Mouse (Mus musculus): ENCODE data around the gene Fchsd2. TPM values are rescaled to one million over a fixed set of nuclear protein-coding genes. Genes with fewer than 3 reads are reported as not detected.

The Fchsd2 gene
- 1 to 10 TPM; 6.7 to 7.4 TPM for total RNA-seq (2021)
- long read RNA-seq, experiment 1, partial matches to known transcripts, result 0 of 1 reads
- long read RNA-seq, experiment 1, other reads (novel, unspliced or antisense), result 1 of 1 reads
- long read RNA-seq, experiment 2, full-length matches to known transcripts, result 3 of 3 reads
- long read RNA-seq, experiment 2, partial matches to known transcripts, result 0 of 3 reads
- long read RNA-seq, experiment 2, other reads (novel, unspliced or antisense), result 0 of 3 reads

DNA sequence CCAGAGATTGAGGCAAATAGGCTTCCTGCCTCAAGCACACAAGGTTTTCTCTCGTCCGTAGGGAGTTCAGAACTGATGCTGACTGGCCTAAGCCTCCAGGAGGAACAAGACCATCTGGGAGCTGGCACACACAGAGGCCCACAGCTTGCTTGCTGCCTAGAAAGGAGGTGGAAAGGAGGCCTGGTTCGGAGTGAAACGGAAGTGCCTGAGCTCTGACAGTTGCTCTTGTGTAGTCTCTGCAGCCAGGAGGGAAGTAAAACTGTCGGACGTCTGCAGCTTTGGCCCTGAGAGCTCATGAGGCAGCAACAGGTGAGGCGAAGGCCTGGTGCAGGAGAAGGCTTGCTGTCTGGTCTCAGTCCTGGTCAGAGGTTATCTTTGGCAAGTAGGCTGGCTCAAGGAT lies at the start of gene Fchsd2:
Fchsd2 (plus strand) TSS at position 246 of the 400 bp plus-strand sequence.
- DNase-seq, result no peak

DNA sequence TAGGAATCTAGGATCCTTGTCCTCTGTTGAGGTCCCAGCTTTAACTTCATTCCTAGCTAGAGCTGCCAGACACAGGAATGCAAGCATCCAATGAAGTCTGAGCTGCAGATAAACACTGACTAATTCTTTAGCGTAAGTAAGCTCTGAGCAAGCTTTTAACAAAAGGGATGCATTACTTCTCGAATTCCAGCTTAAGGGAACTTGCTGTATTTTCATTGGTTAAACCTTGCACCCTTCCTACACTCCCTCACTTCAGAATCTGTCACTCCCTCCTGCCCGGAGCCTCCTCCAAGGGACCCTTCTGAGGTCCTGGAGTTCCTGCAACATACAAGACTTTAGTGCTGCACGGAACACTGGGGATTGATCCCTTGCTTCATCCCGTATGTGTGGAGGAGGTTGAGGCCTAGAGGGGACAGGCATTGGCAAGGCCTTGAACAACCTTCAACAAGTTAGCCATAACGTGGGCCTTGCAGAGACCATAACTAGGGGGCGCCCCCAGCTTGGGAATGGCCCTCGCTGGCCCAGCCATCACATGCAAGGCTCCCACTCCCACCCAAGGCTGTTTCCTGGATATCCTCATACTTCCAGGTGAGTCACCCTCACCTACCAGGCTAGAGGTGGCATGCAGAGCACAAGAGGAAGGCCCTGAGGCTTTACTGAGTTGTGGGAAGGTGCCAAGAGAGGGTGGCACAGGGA lies 48.7 kb upstream of the Fchsd2 start:
- no peak for DNase-seq

DNA sequence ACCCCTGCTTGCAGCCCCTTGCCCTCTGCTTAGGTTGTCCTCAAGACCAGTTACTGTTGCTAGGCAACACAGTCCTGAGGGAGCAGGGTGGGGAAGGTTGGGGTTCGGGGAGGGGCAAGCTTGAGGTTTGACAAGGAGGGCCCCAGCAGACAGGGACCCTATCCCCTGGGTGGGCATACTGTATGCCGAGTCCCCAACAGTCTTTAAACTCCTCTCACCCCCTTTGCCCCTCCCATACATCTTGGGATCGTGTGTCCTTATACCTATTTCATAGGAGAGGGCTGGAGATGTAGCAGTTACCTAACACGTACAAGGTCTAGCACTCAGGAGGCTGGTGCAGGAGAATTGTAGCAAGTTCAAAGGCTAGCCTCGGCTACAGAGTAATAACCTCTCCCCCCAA lies 44.4 kb upstream of the Fchsd2 start:
- no peak for DNase-seq

DNA sequence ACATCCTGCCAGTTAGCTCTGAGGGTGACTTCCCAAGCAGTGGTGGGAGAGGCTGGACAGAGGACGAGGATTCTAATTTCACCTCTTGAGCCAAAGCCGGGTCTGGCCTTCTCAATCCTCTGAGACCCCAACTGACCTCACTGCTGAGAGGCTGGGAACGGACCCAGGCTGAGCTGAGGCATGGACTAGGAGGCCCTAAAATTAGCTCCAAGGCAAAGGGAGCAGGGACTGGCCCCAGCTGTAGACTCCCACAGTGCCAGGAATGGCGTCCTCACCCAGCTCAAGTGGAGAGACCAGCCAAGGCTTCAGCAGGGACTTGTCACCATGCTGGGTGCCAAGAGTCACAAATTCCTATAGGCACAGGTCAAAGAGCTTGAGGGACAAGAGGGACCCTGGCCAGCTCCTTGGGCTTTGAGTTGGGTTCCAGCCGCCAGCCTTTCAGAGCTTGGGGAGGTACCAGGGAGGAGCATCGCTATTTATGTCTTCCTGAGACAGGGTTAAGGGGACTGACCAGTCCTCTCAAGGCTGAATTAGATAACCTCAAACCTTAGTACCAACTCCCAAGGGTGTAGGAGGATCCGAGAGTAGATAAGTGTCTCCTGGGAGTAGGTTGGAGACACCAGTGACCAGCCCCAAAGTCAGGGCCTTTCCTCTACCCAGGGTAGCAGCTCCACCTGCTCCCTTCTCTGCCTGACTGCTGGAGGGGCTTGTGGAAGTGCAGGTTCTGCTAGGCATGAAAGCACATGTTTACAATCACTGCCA lies 43.2 kb upstream of the Fchsd2 start:
- peak; percentile 93 for DNase-seq

DNA sequence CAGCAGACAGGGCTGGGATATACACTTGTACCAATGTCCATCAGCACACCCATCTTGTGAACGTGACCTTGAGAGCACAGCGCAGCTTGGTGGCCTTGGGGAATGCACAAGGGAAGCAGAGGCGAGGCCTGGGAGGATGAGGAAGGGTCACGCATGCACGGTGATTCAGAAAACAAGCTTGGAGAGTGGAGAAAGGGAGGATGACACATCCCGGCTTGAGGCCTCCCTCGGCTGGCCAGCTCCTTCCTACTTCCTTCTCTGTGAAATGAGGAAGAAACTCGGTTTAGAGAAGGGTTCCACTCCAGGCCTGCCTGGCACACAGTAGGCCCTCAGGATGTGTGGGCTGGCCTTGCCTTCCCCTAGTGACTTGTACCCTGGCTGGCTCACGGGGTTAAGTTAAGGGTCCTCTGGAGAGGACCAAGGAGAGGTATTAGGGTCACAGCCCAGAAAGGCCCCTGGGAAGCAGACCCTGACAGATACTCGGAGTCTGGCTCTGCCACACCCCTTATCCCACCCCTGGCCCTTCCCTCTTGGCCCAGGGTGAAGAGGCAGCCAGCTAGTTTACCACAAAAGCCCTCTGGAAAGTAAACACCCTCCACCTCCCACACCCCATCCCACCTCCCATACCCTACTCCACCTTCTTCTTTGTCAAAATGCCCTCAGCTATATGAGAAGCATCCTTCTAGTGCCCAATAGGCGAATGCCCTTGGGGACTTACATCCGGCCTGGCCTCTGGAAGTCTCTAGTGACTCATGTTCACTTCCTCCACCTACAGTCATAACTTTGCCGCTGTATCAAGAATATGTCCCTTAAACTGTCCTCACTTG lies 41.7 kb upstream of the Fchsd2 start:
- DNase-seq, result no peak

GRCm38 (mm10) chr7:101051551-101052221 lies 41.0 kb upstream of the Fchsd2 start:
- no peak for DNase-seq

DNA sequence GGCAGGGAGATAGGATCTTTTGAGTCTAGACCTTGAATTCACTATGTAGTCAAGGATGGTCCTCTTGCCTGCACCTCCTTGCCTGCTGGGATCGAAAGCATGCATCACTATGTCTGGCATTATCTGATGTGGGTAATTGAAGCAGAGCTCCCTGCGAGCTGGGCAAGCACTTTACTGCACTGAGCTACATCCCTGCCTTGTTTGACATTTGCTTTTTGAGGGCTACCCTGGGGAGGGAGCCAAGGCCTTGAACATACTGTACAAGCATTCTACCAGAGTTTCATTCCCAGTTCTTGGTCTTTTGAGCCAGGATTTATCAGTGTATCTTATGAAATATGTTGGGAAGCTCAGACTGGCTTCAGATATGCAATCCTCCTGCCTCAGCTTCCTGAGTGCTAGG lies 39.5 kb upstream of the Fchsd2 start:
- DNase-seq, result no peak

- DNase-seq, result no peak
Measured at GRCm38 (mm10) chr7:101057309-101057708, 35.4 kb upstream of the Fchsd2 start.

GRCm38 (mm10) chr7:101059188-101059587 lies 33.5 kb upstream of the Fchsd2 start:
- DNase-seq, result no peak

GRCm38 (mm10) chr7:101060476-101060875 lies 32.2 kb upstream of the Fchsd2 start:
- no peak for DNase-seq

DNA sequence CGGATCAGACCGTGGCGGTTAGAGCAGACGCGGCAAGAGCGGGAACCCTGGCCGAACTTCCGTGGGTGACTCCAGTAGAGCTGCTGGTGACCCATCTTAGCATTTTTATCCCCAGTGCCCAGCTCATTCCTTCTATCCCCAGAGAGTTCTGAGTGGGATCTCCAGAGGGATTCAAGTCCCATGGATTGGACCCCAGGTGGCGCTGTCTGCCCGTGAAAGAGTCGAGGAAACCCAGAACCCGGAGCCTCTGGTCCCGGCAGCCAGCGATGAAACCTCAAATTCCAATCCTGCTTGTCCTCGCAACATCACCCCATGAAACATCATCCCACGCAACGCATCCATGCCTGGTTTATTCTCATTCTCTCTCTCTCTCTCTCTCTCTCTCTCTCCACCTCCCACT lies 31.3 kb upstream of the Fchsd2 start:
- peak; percentile 65 for DNase-seq

DNA sequence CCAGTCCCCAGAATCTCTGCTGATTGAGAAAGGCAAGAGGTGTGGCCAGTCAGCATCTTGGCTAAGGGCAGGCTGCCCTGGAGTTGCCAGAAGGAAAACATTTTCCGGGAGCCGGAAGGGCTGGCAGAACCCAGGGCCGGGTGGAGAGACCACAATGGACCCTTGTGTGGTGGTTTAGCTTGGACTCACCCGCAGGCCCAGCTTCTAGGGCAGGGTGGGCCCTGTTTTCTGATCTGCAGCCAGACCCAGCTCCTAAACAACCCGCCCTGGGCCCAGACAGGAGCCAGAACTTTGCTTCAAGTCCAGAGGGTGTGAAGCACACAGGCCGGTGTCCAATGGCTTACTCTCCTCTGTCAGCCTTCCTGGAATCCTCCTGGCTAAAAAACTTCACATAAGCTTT lies 30.4 kb upstream of the Fchsd2 start:
- DNase-seq, result peak; percentile 42

- no peak for DNase-seq
Measured at GRCm38 (mm10) chr7:101063523-101063922, 29.1 kb upstream of the Fchsd2 start.

DNA sequence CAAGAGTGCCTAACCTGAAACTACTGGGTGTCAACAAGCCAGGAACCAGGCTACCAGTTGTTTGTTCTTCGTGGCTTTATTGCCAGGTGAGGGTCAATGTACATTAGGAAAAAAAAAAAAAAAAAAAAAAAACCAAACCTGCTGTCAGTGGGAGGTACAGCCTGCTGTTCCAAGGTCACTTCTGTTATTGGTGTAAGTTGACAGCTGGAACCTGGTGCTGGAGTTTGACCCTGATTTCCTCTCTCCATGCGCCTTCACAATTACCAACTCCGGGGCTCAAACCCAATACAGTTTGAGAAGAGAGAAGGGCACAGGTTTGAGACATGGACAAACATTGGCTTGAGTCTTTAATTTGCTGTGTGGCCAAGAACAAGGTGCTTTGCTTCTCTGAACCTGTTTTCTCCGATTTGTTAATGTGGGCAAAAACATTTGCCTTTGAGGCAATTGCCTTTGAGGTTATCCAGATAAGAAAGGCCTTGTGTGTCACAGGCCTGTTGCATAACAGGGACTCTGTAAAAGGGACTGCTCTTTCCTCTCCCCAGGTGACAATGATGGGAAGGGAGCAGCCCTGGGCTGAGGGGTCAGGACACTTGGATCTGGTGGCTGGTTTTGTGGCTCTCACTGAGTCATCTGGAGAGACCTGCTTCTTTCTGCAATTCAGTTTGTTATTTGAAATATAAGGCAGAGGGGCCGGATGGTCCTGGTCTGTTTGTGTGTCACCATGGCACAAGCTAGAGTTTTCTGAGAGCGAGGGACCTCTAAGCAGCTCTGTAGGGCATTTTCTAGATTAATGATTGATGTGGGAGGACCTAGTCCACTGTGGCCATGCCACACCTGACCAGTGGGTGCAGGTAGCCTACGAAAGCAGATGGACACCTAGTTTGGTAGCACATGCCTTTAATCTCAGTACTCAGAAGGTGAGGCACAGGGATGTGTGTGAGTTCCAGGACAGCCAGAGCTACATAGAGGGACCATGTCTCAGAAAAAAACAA lies 27.7 kb upstream of the Fchsd2 start:
- DNase-seq, result no peak

GRCm38 (mm10) chr7:101066009-101066408 lies 26.7 kb upstream of the Fchsd2 start:
- DNase-seq, result no peak

DNA sequence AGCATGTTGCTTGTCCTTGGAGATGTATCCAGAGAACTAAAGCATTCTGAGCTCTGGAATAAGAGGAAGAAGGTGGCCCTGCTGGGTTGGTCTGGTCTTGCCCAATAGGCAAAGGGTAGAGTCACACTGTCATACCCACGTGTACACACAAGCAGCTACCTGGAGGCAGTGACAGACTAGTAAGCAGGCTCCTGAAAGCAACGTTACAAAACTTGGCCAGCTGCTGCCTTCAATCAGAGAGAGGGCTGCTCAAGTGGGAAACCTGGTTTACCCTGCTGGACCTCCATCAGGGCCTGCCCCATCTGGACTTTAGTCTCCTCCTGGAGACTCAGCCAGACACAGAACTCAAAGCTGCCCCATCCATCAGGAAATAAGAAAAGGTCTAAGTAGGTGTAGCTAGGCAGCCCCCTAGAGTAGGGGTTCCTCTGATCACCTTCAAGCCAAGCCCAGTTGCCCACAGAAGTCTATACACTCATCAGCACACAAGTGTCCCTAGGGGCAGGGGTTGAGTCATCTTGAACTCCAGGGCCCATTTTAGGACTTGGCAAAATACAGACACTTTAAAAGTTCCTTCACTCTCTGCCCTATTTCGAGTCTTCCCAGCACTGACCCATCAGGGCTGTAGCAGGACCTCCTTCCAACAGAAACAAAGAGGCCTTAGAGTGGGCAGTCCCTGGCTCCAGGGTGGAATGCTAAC lies 25.9 kb upstream of the Fchsd2 start:
- DNase-seq, result no peak

DNA sequence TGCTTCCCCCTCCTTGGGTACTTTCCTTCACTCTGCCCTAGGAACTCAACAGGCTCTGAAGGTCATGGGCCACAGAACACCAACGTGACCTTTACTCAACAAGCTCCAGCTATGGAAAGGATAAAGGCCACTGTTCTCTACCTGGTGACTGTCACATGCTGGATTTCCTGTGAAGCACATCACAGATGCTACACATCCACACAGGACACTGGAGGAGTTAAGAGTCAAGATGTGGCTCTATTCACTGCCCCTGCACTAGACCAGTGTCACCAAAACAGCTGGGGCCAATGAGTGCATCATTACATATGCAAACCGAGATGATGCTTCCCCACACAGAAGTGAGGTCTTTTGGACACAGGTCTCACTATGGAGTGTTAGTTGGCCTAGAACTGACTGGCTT lies 25.1 kb upstream of the Fchsd2 start:
- DNase-seq, result no peak

DNA sequence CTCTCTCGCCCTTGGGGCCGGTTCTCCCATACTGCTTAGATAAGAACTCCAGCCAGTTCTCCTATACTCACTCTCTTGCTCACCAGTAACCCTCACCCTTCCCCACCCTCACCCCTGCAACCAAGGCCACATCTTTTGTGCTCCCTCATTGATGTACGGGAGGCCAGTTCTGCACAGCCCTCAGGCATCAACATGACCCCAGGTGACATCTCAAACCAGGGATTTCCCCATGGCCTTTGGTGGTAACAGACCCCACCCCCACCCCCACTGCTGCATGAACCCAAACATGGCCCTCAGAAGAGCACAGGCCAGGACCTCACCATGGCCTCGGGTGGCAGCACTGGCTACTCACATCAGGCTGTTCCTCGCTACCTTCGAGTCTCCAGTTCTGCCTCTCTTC lies 23.4 kb upstream of the Fchsd2 start:
- DNase-seq, result no peak

DNA sequence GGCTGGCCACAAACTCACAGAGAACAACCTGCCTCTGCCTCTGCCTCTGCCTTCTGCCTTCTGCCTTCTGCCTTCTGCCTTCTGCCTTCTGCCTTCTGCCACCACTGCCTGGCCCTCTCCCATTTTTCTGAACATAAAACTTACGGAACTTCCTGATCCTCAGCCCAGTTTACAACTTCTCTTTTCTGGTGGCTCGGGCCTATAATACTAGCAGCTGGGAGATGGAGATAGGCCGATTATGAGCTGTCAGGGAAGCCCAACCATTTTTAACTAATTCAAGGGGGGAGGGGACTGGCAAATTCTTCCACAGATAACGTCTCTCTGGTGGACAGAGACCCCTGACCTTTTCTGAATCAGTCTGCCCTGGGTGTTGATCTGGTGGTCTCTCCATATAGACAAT lies 22.3 kb upstream of the Fchsd2 start:
- DNase-seq, result no peak

- no peak for DNase-seq
Measured at GRCm38 (mm10) chr7:101071020-101071419, 21.6 kb upstream of the Fchsd2 start.
